Mouse (Mus musculus) kidney, embryonic 16.5 days (tissue): ENCODE data around the gene Zfp280d. TPM values are rescaled to one million over a fixed set of nuclear protein-coding genes. Genes with fewer than 3 reads are reported as not detected.
A peak's percentile ranks its signal among the peaks of the same experiment; 100 is the strongest.

ENCODE experiments used
- ATAC-seq: fragments of 200-750 bp; cut with Nextera tagmentation; 2 replicates; pipeline ENCODE4 v1.8.0; 2017; ENCODE audit warnings: moderate TSS enrichment; ENCODE audit not compliant: low FRiP score, low TSS enrichment
- H3K27ac ChIP-seq: fragments of 300-500 bp; sonication (generic); 2 replicates; pipeline ENCODE4 v1.5.1; 2014; ENCODE audit warnings: low read length
- H3K27me3 ChIP-seq: fragments of 300-500 bp; sonication (generic); 2 replicates; pipeline ENCODE4 v1.6.1; 2014; ENCODE audit warnings: low read length, control low read depth, mixed read lengths; ENCODE audit not compliant: insufficient read depth
- H3K36me3 ChIP-seq: fragments of 300-500 bp; sonication (generic); 2 replicates; pipeline ENCODE4 v1.6.1; 2014; ENCODE audit warnings: low read length, control low read depth, mixed read lengths; ENCODE audit not compliant: insufficient read depth
- H3K4me1 ChIP-seq: fragments of 300-500 bp; sonication (generic); 2 replicates; pipeline ENCODE4 v1.6.1; 2014; ENCODE audit warnings: low read length, control low read depth, mixed read lengths; ENCODE audit not compliant: insufficient read depth
- H3K4me2 ChIP-seq: fragments of 300-500 bp; sonication (generic); replicated peaks from 2 replicates; pipeline ENCODE4 v1.6.1; 2014; ENCODE audit warnings: low read depth, low read length
- H3K4me3 ChIP-seq: fragments of 300-500 bp; sonication (generic); 2 replicates; pipeline ENCODE4 v1.5.1; 2014; ENCODE audit warnings: mild to moderate bottlenecking, low read length
- H3K9ac ChIP-seq: fragments of 300-500 bp; sonication (generic); replicated peaks from 2 replicates; pipeline ENCODE4 v1.6.1; 2014; ENCODE audit warnings: low read length
- H3K9me3 ChIP-seq: fragments of 300-500 bp; sonication (generic); 2 replicates; pipeline ENCODE4 v1.6.1; 2016; ENCODE audit warnings: low read length, control low read depth
- WGBS: fragments of 180-500 bp; shearing (Covaris S2); extraction: QIAGEN DNeasy Blood & Tissue Kit; methylation state at CpG from one replicate; pipeline ENCODE4 v1.1.7; 2014; 5-methylcytosine and 5-hydroxymethylcytosine counted together
- polyA plus RNA-seq: library from polyadenylated mRNA; unstranded; fragments of >200 nt; fragmentation: Nextera tagmentation; extraction: Ambion mirVana; gene quantifications from 2 replicates; pipeline ENCODE4 v1.2.1, GENCODE M21; 2015

The Zfp280d gene
- 31.2 and 42.0 TPM in 2 replicates for polyA plus RNA-seq

DNA sequence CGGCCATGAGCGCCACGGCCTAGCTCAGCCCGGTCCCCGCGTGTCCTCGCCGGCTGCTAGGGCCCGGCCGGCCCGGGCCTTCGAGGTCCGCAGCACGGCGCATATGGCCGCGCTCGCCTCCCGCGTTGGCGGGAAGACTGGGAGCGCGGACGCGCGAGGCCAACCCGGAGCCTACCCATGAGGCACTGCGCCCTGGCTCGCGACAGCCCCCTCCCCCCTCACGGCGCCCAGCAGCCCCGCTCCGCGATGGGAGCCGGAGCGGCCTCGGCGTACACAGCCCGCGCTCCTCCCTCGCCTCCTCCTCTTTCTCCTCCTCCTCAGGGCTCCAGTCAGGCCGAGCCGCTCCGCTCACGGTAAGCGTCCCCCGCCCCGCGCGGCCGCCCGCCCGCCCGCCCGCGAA lies at the start of gene Zfp280d:
Gene Zfp280d, plus strand, starts transcription at position 184 of the 400 bp plus-strand sequence.
- peaks cover 15% of the 10 kb centered on the region for H3K9me3 ChIP-seq
- H3K27me3 ChIP-seq, result no peaks in the 10 kb centered on the region
- H3K4me2 ChIP-seq, result peak within 1 kb of the TSS; percentile 88
- ATAC-seq, result peak; percentile 100
- H3K9ac ChIP-seq, result peak within 1 kb of the TSS; percentile 97
- H3K4me3 ChIP-seq, result peak within 1 kb of the TSS; percentile 80
- H3K27ac ChIP-seq, result peak within 1 kb of the TSS; percentile 98
- peaks cover 10% of the 10 kb centered on the region for H3K4me1 ChIP-seq
- no peaks in the 10 kb centered on the region for H3K36me3 ChIP-seq
- 2% methylated on average over 31 of the region's 57 CpGs for WGBS

GRCm38 (mm10) chr9:72226536-72226935 lies 48.1 kb upstream of the Zfp280d start:
- Histone ChIP-seq H3K9me3 (peaks cover 6% of the 10 kb centered on the region; the same call in 1 of the 2 replicates), H3K27ac (no peak overlapping the region), H3K36me3 (no peaks in the 10 kb centered on the region), H3K9ac (no peak overlapping the region), H3K4me1 (no peaks in the 10 kb centered on the region), H3K27me3 (no peaks in the 10 kb centered on the region), H3K4me3 (no peak overlapping the region), H3K4me2 (no peak overlapping the region)
- WGBS, result 87% methylated on average over 6 of the region's 6 CpGs
- no peak for ATAC-seq

DNA sequence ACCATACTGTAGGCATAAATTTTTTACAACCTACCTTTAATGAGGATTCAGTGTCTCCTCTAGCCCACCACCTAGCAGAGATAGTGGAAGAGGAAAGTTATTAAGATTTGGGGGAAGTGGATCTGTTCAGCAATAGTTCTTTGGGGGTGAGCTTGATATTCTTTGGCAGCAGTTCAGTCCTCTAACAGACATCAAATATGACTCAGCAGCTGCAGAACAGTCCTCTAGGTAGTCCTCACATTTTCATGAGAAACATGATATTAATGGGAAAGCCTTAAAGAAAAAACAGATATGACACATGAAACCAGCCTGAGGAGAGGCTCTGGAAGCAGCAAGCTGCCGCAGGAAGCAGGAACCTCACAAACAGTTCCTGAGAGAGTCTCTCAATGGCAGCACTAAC lies 22.0 kb upstream of the Zfp280d start:
- Histone ChIP-seq H3K9me3 (0 out of 2 replicates have a peak, but pooled peaks cover 7% of the 10 kb centered on the region), H3K27ac (no peak overlapping the region), H3K4me2 (no peak overlapping the region), H3K36me3 (no peaks in the 10 kb centered on the region), H3K4me3 (no peak overlapping the region), H3K4me1 (no peaks in the 10 kb centered on the region), H3K27me3 (no peaks in the 10 kb centered on the region), H3K9ac (no peak overlapping the region)
- ATAC-seq, result no peak
- 86% methylated on average over 1 of the region's 1 CpGs for WGBS

- H3K27me3 ChIP-seq, result no peaks in the 10 kb centered on the region
- no peak for ATAC-seq
- 86% methylated on average over 1 of the region's 1 CpGs for WGBS
Measured at GRCm38 (mm10) chr9:72255227-72255626, 19.4 kb upstream of the Zfp280d start.

GRCm38 (mm10) chr9:72256646-72257045 lies 18.0 kb upstream of the Zfp280d start:
- Histone ChIP-seq H3K4me1 (no peaks in the 10 kb centered on the region), H3K27me3 (no peaks in the 10 kb centered on the region), H3K9me3 (0 out of 2 replicates have a peak, but pooled peaks cover 4% of the 10 kb centered on the region), H3K4me2 (no peak overlapping the region), H3K27ac (no peak overlapping the region), H3K36me3 (no peaks in the 10 kb centered on the region), H3K4me3 (no peak overlapping the region), H3K9ac (no peak overlapping the region)
- ATAC-seq, result no peak
- 79% methylated on average over 3 of the region's 3 CpGs for WGBS

More at GRCm38 (mm10) chr9:72255227-72255626, 19.4 kb upstream of the Zfp280d start:
- 0 out of 2 replicates have a peak, but pooled peaks cover 4% of the 10 kb centered on the region for H3K9me3 ChIP-seq
- no peak overlapping the region for H3K9ac ChIP-seq
- no peak overlapping the region for H3K4me2 ChIP-seq
- H3K4me3 ChIP-seq, result no peak overlapping the region
- H3K36me3 ChIP-seq, result no peaks in the 10 kb centered on the region
- no peak overlapping the region for H3K27ac ChIP-seq
- no peaks in the 10 kb centered on the region for H3K4me1 ChIP-seq

GRCm38 (mm10) chr9:72260337-72260736 lies 14.3 kb upstream of the Zfp280d start:
- no peak overlapping the region for H3K27ac ChIP-seq
- H3K9me3 ChIP-seq, result 0 out of 2 replicates have a peak, but pooled peaks cover 4% of the 10 kb centered on the region
- ATAC-seq, result peak; percentile 80
- 23% methylated on average over 6 of the region's 7 CpGs for WGBS
- no peaks in the 10 kb centered on the region for H3K27me3 ChIP-seq
- no peaks in the 10 kb centered on the region for H3K36me3 ChIP-seq
- no peak overlapping the region for H3K9ac ChIP-seq
- no peaks in the 10 kb centered on the region for H3K4me1 ChIP-seq
- no peak overlapping the region for H3K4me3 ChIP-seq
- H3K4me2 ChIP-seq, result no peak overlapping the region

- H3K4me2 ChIP-seq, result no peak overlapping the region
- no peak for ATAC-seq
- H3K9ac ChIP-seq, result no peak overlapping the region
- 74% methylated on average over 3 of the region's 3 CpGs for WGBS
- no peaks in the 10 kb centered on the region for H3K36me3 ChIP-seq
- H3K4me3 ChIP-seq, result no peak overlapping the region
- H3K4me1 ChIP-seq, result no peaks in the 10 kb centered on the region
- no peak overlapping the region for H3K27ac ChIP-seq
- H3K9me3 ChIP-seq, result peaks cover 3% of the 10 kb centered on the region; the same call in 1 of the 2 replicates
- H3K27me3 ChIP-seq, result no peaks in the 10 kb centered on the region
Measured at GRCm38 (mm10) chr9:72264859-72265258, 9.8 kb upstream of the Zfp280d start.

- no peaks in the 10 kb centered on the region for H3K27me3 ChIP-seq
- WGBS, result 96% methylated on average over 1 of the region's 1 CpGs
- H3K4me2 ChIP-seq, result no peak overlapping the region
- ATAC-seq, result no peak
- peaks cover 18% of the 10 kb centered on the region for H3K9me3 ChIP-seq
- no peak overlapping the region for H3K4me3 ChIP-seq
- H3K4me1 ChIP-seq, result no peaks in the 10 kb centered on the region
- no peak overlapping the region for H3K9ac ChIP-seq
- no peak overlapping the region for H3K27ac ChIP-seq
- no peaks in the 10 kb centered on the region for H3K36me3 ChIP-seq
Measured at GRCm38 (mm10) chr9:72270146-72270545, 4.5 kb upstream of the Zfp280d start.

DNA sequence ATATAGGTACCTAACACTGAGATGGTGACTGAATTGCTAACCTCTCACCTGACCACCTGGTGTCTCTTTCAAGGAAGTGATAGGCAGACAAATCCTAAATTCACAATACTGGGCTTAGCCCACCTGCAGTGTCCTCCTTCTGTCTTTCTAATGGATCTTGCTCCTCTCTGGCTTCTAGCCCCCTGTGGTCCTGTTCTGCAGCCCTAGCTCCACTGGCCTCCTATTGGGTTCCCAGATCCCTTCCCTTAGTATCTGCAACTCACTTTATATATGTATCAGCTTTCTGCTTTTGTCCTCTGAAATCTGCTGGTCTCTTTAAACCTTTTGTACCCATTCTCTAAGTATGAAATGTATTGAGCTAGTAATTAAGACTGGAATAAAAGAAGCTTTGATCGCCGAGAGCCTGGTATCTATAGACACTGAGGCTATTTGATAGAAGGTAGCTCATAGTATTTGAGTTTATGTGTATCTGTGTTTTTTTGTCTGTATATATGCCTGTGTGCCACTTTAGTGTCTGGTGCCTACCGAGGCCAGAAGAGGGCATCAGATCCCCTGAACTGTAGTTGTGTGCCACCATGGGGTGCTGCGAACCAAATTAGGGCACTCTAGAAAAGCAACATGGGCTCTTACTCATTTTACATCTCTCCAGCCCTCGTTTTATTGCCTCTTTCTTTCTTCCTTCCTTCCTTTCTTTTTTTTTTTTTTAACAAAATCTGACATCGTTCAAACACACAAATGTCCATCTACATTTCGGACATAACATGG lies 832 bp upstream of the Zfp280d start:
- 88% methylated on average over 7 of the region's 7 CpGs for WGBS
- H3K27me3 ChIP-seq, result no peaks in the 10 kb centered on the region
- no peak overlapping the region for H3K4me2 ChIP-seq
- peaks cover 15% of the 10 kb centered on the region for H3K9me3 ChIP-seq
- H3K27ac ChIP-seq, result no peak overlapping the region
- ATAC-seq, result no peak
- peaks cover 10% of the 10 kb centered on the region for H3K4me1 ChIP-seq
- no peak overlapping the region for H3K4me3 ChIP-seq
- no peak overlapping the region for H3K9ac ChIP-seq
- H3K36me3 ChIP-seq, result no peaks in the 10 kb centered on the region
